Mouse (Mus musculus): ENCODE measurements around the gene Ndufa1.

- TF ChIP-seq CTCF (IDR thresholded peaks at IDR 0.05; ENCODE audit: insufficient read depth, low read depth, low read length) (no peak), POLR2A (IDR thresholded peaks at IDR 0.05; ENCODE audit: insufficient read depth, low read depth, low read length) (no peak)
Observed at GRCm38 (mm10) chrX:37198676-37199075, 7.7 kb upstream of the Ndufa1 start.

All from olfactory bulb, adult 2 months (tissue).